Mouse (Mus musculus) megakaryocyte progenitor cell, adult 5-6 weeks (primary cell): ENCODE results near the gene Rsu1. TPM values are rescaled to one million over a fixed set of nuclear protein-coding genes. Genes with fewer than 3 reads are reported as not detected.

Source experiments
- ATAC-seq: replicated peaks from 2 replicates; pipeline ENCODE4 v1.8.0; 2016; ENCODE audit warnings: mild to moderate bottlenecking, moderate TSS enrichment, inconsistent platforms; ENCODE audit not compliant: poor library complexity
- total RNA-seq, 2 experiments: library from RNA; stranded (forward) in 1 of 2; stranded (reverse) in 1 of 2; fragments of 157-497, 149-512 nt in 1 of 2; fragments of 200-1000 nt in 1 of 2; gene quantifications; 2 replicates each; pipeline versions ENCODE4 v1.2.3 to v1.2.4; 2015 to 2017

Gene Rsu1
- total RNA-seq, 2 experiments from 2014 or later: 134 to 144 TPM

- ATAC-seq: no peak
Measured at GRCm38 (mm10) chr2:13080476-13080875, 190.7 kb downstream of the Rsu1 start.

GRCm38 (mm10) chr2:13072243-13072642 lies 199.0 kb downstream of the Rsu1 start:
- no peak for ATAC-seq

- ATAC-seq: no peak
Measured at GRCm38 (mm10) chr2:13060426-13061170, 210.6 kb downstream of the Rsu1 start.

- no peak for ATAC-seq
Measured at GRCm38 (mm10) chr2:13048649-13049048, 222.6 kb downstream of the Rsu1 start.

- ATAC-seq: no peak
Measured at GRCm38 (mm10) chr2:13044555-13044954, 226.7 kb downstream of the Rsu1 start.

GRCm38 (mm10) chr2:13039785-13040184 lies 231.4 kb downstream of the Rsu1 start:
- no peak for ATAC-seq

GRCm38 (mm10) chr2:13038772-13039171 lies 232.4 kb downstream of the Rsu1 start:
- ATAC-seq: no peak

Other genes starting within 250 kb of the Rsu1 start
- not detected in 2 replicates for gene Cubn, start 220.4 kb upstream of the Rsu1 start, total RNA-seq (2015)
- not detected in 2 replicates for gene Cubn, start 220.4 kb upstream of the Rsu1 start, total RNA-seq (2017)